Mouse (Mus musculus) lung, postnatal 10 days (tissue): ENCODE measurements around the gene Map2k3.

Source experiments
- DNase-seq: peaks from one replicate; pipeline ENCODE4 v3.0.0; 2021

Gene Map2k3

DNA sequence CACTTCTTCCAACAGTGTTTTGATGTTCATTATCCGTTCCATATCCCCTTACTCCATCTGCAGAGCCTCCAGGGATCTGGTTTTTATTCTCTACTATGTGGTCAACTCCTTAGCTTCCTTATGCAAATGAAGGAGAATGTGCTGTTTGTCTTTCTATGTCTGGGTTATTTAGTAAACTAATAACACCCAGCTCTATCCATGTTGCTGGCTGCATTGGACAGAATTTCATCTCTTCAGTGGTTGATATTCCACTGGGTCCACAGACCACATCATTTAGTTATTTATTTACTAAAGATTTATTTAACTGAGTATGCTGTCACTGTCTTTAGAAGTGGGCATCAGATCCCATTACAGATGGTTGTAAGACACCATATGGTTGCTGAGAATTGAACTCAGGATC is 29.3 kb downstream of the Map2k3 start:
- DNase-seq: no peak

DNA sequence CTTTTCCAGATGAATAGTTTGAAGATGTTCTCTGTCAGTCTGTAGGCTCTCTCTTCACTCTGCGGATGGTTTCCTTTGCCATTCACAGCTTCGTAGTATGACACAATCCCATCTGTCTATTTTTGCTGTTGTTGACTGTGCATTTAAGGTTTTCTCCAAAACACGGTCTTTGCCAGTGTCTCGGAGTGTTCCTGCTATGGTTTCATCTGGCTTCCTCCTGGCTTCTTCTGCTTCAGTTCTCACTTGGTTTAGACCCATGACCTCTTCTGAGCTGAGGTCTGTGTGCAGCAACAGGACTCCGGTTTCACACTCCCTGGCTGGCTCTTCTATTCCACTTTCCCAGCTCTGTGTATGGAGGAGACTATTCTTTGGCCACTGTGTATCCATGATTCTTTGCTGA is 30.9 kb downstream of the Map2k3 start:
- DNase-seq: no peak

DNA sequence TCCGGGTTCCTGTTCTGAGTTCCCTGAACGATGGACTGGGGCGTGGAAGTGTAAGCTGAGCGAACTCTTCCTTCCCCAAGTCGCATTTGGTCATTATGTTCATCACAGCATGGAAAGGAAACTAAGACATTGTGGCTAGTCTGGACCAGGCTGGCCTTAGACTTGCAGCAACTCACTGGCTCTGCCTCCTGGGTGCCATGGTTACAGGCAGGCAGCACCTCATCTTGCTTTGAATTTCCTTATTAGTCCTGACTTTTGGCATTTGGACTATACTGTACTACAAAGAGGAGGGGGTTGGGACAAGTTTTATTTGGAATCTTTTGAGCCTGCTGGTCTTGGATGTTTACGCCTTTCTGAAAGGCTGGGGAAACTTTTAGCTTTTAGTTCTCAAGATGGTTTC is 35.1 kb downstream of the Map2k3 start:
- peak; percentile 40 for DNase-seq

DNA sequence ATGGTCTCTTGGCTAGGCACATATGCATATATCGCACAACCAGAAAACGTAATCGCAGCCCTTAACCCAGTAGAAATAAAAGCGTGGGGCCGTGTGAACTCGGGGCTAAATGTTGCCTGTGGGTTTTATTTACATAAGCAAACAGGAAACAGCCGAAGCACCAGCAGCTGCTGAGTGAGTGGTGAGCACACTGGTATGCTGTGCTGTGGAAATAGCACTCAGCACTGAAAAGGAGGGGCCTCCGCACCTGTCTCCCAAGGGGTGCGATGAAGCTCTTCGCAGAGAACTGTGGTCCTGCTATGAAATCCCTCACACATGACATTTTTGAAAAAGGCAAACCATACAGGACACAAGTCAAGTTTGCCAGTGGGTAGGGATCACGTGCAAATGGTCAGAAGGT is 43.3 kb downstream of the Map2k3 start:
- peak; percentile 18 for DNase-seq

DNA sequence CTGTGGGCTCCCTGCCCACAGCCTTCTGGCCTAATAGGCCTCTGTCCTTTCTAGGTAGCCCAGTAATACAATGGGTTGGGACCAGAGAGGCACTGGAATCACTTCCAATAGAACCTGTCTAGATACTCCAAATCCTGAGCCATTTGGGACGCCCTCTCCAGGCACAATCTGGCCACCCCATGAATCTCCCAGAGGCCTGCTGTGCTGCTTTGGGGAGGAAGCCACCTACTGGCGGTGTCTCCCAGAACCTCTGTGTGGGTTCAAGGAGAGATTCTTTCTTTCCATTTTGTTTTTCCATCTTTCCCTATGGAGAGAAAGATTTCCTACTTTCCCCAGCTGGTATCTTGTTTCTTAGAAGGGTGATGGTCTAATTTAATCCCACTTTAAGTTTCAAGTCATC is 44.4 kb downstream of the Map2k3 start:
- no peak for DNase-seq

DNA sequence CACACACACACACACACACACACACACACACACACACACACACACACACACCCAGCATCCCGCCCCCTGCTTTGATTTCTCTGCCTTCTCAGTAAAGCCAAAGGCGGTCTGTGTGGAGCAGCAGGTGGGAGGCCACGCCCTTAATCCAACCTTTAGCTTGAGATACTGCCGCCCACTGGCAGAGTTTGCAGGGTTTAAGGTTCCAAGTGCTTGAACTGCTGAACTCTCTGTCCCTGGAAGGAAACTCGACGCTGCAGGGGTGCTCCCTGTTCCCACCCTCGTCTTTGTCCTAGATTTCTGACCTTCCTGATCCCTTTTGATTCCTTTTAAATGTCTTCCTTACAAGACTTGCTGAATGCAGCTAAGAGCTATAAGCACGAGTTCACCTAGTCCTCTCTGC is 44.9 kb downstream of the Map2k3 start:
- DNase-seq: peak; percentile 56

DNA sequence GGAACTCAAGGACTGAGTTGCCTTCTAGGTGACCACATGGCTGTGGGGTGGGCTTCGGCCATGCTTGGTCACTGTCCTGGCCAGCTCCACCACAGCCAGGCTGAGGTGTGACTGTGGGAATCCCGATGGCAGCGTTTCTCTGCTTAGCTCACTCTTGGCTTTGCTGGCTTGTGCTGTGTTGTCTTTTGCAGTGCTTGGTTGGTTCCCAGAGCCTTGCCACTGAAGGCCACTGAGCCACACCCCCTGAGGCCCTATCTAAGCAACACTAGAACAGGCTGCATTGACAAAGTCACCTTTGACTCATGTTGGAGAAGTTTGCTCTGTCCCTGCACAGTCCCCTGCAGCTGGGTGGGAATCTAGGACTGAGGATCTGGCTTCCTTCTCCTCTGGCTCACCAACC is 45.3 kb downstream of the Map2k3 start:
- DNase-seq: peak; percentile 51

DNA sequence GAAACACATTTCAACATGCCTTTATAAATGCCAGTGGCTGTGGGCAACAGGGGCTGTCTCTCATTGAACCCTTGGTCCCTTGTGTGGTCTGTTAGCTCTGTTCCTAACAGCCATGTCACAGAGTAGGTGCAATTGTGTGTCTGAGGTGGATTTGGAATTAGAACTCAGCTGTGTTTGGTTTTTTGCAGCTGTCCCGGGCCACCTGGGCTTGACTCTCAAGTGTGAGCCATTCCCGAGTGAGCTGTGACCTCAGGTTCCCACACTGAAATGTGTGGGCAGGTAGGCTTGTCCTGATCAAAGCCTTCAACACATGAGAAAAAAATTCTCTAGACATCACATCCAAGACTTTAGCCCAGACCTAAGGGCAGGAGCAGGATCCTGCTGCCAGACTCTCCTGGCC is 46.8 kb downstream of the Map2k3 start:
- no peak for DNase-seq

DNA sequence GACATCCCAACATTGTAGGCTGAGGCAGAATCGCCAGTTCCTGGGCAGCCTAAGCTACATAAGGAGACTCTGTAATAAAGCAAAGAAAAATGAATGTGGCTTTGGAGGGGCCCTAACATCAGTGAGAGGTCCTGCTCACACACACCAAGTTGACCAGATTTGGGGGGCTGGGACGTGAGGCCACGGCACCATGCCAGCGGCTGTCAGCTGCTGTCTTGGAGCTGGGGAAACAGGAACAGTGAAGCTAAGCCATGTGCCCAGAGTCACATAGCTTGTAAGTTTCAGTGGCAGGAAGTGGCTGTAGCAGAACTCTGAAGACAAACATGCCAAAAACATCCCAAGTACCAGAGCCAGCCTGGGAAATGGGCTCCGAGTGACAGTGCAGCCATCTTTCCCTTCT is 48.0 kb downstream of the Map2k3 start:
- peak; percentile 45 for DNase-seq

DNA sequence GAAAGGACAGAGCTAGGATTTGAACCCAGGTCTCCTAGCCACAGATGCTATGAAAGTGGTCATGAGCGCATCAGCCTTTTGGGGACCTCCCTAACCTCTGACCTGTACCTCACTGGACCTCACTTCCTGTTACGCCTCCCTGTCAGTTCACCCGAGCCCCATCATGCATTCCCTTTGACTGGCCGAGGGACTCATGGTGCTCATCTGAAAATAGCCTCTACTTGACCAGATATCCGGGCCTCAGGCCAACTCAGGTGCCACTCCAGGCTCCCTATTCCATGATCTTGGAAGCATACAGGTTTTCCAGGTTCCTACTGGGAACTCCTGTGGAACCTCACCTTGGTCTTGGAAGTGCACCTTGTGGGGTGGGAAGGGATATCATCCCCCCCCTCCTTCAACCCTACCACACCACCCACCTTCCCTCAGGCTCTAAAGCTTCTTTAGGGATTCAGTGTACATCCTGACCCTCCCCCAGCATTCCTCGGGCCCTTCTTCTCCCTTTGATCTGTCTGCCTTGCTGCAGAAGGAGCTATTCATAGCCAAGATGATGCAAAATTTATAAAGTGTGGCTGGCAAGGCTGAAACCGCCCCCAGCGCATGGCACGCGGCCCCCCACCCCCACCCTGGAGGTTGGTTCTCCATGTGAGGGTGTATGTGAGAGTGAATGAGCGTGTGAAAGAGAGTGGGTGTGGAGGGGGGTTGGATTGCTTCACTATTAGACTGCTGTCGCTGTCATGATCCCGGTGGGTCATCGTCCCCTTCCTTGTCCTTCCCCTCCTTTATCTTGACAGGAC is 50.1 kb downstream of the Map2k3 start:
- DNase-seq: peak; percentile 27

DNA sequence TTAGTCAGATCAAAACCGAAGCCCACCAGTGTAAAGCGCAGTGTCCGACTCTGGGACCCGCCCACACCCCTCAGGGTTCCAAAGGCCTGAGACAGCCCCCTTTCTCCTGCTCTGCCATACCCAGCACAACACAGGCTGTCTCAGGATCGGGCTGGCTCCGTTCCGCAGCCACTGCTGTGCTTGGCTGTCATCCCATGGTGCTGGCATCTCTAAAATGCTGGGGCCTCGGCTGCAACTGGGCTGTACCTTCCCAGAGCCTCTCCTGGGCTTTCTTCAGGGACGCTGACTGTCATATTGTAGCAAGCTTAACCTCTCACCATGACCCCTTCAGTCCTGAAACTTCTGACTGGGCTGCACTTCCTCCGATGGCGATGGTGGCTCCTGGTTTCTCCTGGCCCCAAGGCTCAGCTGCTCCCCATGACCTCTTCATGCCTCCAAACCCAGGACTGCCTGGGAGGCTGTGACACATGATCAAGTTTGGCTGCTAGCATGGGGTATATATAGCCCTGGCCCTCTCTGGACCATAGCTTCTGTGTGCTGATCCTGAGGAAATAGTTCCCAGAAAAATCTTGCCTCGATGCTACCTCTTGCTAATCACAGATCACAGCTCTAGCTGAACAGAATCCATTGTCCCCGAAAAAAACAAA is 53.2 kb downstream of the Map2k3 start:
- DNase-seq: peak; percentile 22

DNA sequence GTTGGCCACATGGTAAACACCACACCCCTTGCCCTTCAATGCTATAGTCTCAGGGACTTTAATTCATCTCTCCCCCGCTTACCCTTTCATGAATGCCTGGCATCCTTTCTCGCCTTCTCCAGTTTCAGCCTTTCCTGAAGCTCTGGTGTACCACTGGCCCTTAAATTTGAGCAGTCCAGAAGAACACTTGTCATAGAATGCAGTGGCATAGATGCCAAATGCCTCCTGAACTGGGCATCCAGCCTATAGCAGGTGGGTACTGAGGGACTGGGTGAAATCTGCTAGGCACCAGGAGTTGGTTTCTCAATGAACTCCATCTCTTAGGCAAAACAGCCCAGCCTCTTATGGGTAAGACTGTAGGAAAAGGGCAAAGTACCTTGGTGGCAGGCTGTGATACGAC is 58.6 kb downstream of the Map2k3 start:
- no peak for DNase-seq
